Mouse (Mus musculus) CD4-positive, CD25-positive, alpha-beta regulatory T cell, adult 4 months (primary cell): ENCODE measurements around the gene Samm50. TPM values are rescaled to one million over a fixed set of nuclear protein-coding genes. Genes with fewer than 3 reads are reported as not detected.

Experiments used
- ATAC-seq: one replicate; pipeline ENCODE4 v1.8.0; 2017
- polyA plus RNA-seq, 2 experiments: library from polyadenylated mRNA; unstranded; fragments of 100-300 nt; shearing (Covaris generic); gene quantifications; one replicate each; pipeline ENCODE4 v1.2.1; 2017

Gene Samm50
- polyA plus RNA-seq, 2 experiments from 2014 or later = 44.3 to 56.1 TPM

DNA sequence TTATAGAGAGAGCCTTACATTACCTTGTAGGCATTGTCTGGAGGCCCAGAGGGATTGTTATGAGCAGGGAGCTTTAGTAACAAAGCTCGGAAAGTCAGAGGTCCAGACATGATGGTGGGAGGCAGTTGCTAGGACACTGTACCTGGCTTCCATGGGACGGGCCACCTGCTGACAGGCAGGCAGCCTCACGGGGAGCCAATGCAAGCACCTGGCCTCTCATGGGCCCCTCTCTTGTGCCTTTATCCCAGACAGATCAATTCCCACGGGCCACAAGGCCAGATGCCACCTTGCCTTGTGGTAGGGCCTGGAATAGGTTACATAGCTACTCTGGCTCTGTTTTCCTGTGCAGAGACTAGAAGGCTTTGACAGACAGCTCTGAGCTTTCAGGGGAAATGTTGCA is 19.5 kb downstream of the Samm50 start:
- no peak for ATAC-seq

DNA sequence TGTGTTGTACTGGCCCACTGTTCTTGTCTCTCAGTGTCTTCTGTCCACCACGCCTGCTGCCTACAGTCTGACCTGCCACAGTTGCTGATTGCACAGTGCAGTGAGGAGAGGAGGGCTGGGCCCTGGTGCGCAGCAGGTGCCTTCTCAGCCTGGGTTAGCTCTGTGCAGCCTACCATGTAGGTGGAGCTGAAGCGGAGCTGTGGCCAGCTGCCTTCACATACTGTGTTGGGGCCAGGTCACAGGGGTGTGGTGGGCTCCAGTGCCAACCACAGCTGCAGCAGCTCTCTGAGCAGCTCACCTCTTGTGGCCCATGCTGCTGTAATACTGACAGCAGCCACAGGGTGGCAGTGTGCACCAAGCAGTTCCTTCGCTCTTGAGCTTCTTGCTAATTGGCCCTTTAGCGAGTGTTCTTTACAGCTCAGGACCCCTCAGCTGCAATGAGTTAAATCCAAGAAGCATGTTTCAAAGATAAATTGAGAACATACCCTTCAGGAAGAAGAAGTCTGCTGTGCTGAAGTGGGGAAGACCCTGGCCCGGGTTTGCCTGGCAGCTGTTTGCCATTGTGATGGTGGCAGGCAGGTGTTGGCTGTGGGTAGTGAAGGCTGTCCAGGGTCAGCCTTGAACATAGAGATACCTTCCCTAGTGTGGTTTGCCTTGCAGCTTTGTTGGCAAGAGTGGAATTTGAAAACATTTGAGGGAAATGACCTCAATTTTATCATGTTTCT is 20.2 kb downstream of the Samm50 start:
- ATAC-seq = peak; percentile 65

DNA sequence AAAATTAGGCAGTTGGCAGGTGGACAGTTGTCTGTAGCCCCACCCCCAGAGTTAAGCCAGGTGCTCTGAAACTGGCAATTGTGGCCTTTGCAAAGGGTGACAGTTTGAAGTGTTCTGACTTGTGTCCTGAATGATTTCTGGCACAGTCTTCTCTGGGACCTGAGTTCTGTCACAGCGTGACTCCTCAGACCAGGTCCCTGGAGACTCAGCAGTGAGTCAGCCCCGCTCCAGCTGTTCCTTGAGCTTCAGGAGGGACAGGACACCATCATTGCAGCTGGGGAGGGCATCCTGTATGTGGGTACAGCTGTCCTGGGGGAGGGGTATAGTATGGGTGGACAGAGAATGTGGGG is 20.7 kb downstream of the Samm50 start:
- no peak for ATAC-seq

DNA sequence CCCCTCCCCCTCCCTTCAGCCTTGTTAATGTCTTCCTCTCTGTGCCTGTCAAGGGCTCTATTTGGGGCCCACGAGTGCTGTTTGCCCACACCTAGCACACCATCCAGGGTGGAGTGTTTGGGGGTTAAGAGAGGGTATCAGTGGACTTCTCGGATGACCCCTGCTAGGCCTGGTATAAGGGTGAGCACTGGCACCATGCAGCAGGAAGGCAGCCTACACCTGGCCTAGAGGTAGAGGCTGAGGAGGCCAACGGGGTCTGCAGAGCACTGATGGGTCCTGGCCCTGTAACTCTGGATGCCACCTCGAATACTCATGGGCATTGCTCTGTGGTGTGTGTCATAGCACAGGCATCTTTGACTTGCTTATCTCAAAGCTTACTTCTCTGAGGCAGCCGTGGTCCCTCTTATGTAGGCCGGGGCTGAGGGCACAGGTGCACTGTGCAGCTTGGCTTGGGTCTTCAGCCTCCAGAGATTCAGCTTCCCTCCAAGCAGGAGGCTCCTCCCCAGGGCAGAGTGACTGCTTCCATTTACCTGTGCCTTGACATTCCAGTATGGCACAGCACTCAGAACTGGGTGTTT is 21.2 kb downstream of the Samm50 start:
- ATAC-seq = no peak

DNA sequence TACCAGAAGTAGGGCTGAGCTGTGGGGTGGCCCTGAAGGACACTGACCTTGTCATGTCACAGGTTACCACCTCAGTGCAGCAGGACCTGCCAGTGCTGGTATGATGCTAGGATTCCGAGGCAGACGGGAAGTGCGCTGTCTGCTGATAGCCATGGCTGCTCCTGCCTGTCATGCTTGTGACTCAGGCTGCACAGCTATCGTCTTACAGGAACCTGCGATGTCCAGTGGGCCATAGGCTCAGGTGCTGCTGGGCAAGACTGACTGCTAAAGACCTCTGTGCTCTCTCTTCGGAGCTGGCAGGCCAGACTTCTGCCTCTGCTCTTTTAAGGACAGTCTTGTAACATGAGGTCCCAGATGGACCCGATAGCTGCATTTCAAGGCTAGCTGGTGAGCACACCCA is 22.4 kb downstream of the Samm50 start:
- ATAC-seq = no peak

DNA sequence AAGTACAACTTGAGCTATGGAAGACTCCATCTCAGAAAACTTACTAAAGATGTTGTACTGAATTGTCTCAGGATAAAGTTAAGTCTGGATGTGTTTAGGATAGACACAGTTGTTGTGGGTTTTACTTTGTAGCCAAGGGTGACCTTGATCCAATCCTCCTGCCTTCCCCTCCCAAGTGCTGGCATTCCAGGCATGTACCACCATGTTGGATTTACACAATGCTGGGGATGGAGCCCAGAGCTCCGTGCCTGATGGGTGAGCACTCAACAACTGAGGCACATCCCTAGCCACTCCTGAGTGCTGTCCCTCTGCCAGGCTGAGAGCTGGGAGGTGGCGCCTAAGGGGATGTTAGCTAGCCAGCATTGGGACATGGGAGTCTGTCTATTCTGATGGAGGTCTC is 23.2 kb downstream of the Samm50 start:
- no peak for ATAC-seq

DNA sequence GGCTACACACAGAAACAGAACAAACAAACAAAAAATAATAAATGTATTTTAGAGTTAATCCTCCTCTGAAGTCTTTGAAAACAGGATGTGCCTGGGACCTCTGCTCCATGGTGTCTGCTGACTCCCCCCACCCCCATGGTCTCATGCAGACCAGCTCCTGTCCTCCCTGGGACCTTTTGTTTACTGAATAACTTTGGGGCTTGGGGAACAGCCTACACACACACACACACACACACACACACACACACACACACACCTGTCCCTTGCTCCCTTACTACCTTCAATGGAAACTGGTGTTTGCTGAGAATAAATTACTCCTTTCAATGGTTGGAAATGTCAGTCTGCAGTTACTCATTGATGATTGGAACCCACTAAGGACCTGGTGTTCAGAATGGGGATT is 24.0 kb downstream of the Samm50 start:
- no peak for ATAC-seq

DNA sequence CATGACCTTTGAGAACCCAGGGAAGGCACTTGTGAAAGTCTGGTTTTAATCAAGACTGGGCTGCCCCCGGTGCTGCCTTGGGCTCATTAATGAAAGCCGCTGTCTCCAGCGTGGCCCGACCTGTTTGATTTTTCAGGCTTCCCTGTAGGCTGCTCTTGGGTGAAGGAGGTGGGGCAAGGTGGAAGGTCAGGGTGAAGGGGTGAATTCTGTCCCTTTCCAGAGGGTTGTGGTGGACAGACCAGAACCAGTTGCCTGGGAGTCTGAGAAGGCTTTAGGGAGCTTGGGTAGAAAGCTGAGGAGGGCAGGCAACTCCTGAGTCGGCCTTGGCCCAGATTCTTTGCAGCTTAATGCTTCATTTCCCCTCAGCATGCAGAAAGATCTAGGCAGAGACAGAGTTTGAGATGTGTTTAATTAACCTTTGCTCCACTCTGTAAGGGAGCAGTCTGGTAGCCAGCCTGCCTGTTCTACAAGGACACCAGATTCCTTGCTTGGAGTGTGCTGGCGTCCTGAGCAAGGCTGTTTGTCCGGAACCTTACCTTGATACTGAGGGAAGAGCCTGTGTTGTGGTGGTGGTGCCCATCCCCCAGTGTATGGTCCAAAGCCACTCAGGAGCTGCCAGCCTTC is 24.5 kb downstream of the Samm50 start:
- ATAC-seq = no peak

DNA sequence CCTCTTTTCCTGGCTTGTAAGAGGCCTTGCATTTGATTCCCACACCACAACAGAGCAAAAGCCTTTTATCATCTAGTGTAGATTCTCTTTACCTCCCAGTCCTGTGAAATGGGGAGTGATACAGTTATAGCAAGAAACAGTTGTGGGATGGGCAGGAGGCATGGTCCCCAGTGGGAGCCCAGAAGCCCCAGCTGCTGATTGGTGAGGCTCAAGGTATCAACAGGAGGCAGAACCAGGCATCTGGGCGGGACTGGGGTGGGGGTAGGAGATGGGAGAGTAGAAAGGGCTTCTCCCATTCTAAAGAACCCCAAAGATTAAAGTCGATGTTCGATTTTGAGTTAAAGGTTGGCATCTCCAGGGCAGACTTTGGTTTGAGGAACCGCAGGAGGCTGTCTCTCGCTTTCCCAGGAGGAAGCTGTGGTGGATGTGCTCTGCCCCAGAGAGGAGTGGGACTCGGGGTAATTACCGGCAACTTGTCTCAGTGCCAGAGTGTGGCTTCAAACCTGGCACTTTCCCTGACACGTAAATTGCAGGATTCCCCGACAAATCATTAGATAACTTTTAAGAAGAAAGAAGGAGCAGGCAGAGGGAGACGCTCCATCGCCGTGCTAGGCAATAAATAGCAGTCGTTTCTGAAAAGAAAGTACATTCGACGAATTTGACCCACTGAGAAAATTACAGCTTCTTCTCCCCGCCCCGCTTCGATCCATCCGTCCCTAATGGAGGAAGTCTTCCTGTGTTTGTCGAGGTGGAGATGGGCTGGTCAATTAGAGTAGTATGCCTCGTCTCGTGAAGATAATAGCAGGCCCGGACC is 26.1 kb downstream of the Samm50 start:
- ATAC-seq = no peak

DNA sequence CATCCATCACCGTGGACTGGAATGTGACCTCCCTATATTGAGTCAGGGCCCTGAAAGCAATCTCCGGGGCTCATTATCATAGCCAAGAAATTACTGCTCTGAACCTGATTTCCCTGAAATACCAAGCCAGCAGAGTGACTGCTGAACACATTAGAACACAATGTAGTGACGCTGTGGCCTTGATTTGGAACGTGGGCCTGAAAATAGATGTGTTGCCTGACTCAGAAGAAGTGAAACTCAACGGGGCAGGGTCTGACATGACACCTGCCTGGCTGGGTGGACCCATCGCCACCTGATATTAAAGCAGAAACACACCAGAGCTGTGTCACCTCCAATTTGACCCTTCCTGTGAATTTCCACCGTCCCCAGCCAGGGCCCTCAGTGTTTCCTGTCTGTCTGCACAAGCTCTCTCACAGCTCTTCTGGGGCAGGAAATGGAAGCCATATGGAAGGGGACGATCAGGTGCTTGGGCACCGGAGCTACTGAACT is 26.8 kb downstream of the Samm50 start:
- ATAC-seq = no peak

DNA sequence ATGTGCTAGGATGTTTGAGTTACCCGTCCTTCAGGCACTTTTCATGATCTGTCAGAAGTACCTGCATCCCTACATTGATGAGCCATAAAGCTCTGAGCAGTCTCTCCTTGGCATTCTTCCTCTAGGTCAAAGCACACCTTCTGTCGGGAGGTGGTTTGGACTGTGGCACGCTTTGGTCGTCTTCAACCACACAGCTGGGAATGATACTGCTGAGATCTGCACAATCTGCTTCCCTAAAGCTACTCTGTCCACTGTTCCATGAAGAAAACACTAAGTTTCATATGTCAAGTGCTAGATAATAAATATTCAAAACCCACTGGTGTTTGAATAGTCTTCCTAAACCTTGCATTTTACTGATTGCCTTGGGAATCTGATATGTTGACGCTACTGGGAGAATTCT is 29.5 kb downstream of the Samm50 start:
- ATAC-seq = no peak

DNA sequence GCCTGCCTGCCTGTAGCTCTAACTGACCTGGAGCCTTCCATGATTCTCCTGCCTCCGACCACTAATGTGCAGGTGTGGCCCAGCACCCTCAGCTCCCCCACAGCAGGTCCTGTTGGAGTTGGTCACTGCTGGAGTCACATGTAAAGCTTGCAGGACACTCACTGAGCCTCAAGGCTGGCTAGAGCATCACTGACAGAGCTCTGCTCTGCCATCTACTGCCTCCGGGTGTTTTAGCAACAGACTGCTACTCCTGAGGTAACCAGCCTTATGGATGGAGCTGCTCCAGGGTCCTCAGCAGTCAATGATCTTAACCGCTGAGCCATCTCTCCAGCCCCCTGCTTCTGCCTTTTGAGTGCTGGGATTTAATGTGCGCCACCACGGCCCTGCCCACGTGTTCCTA is 31.4 kb downstream of the Samm50 start:
- no peak for ATAC-seq

DNA sequence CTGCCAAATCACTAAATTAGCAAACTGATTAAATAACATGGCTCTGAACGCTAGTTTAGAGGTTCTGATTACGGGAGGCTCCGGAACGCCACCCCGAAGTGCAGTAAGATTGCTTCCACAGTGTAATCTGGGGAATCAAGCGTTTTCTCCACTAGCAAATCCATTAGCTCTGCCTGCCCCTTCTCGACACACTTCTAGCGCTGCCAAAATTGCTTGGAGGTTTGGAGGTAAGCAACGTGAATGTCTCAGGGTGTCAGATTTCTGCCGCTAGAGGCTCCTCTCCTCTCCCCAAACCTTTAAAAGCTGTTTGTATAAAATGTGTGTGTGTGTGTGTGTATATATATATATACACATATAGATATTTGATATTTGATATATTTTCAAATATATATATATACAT is 32.7 kb downstream of the Samm50 start:
- no peak for ATAC-seq

DNA sequence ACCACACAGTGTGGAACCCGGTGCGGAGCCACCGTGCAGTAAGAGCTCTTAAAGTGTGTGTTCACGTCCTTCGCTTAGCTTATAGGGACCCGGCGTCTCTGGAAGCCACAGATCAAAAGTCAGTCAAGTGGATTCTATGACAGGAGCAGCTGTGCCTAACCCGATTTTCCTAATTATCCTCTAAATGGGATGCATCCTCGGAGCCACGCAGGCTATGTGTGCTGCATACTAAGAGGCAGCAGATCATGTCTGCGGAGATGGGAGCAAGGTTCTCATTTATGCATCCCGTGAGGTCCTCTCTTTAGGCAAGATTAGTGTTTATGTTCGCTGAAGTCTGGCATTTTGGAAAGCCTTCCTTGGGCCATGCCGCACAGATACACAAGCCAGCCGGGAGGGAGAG is 34.9 kb downstream of the Samm50 start:
- no peak for ATAC-seq

DNA sequence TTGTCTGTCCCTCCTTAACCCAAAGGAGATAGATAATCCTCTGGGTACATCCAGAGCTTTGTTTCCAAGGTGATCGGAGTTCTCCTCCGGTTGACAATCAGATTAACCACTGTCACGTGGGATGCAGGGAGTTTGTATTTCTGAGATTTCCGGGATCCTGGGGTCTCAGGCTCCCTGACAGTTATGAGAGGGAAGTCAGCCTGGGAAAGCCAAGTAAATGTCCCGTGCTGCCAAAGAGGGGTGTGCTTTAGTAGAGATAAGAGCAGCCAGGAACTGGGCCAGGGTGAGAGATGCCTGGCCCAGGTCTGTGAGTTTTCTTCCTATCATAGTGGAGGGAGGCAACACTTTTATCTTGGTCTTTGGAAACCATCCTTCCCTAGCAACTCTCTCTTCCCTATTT is 38.6 kb downstream of the Samm50 start:
- ATAC-seq = no peak

DNA sequence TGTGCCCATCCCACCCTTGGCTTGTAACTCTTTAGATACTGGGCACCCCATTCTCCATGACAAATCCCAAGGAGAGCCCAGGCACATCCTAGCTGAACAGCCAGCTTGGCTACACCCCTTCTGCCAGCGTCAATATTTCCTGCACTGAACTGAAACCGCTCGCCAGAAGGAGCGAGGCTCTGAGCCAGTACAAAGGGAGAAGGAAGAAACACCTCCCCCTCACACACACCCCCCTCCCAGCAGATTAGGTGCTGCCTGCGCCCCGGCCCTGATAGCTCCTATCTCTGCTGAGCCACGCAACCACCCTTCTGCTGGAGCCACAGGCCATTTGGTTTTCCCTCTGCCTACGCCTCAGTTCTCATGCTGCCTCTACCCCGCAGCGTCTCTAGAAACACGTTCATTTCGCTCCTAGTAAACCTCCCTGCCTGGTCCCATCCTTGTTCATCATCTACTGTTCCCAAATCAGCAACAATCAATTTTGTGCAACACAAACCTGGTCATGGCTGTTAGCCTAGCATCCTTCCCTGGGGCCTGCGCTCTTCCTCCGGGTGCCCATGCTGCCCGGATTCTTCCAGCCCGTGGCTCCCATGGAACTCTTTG is 39.2 kb downstream of the Samm50 start:
- ATAC-seq = no peak

DNA sequence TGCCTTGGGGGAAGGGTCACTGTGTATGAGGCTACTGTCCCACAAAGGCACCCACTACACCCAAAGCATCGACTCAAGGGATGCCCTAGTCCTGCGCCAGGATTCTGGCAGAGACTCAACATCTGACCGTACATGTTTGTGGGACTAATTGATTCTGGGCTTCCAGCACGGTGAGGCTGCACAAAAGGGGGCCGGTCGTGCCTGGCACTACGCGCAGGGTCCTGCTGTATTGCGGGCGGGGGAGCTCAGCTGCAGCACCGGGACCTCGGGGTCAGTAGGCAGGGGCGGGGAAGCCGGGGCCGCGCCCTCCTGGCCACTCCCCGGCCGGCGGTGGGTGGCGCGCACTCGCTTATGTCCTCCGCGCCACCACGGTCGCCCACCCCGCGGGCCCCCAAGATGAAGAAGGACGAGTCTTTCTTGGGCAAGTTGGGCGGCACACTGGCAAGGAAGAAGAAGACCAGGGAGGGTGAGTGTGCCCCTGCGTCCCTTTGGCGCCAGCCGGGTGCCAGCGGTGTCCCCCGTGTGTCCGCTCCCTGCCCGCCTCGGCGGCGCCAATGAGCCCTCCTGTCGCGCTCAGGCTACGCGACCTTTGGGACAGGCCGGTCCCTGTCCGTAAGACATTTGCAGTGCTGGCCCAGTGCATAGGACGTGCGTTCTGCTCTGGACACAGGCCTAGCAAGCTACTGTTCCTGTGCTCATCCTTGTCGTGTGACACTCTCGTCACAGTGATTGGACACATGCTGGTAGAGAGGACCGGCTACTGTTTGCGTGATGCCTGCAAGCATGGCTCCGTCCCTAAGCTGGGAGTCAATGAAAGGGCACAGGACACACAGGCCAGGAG is 39.9 kb downstream of the Samm50 start, which contains the start of gene Parvb:
Gene Parvb, plus strand, starts transcription at position 323 of the 841 bp plus-strand sequence.
- no peak for ATAC-seq

DNA sequence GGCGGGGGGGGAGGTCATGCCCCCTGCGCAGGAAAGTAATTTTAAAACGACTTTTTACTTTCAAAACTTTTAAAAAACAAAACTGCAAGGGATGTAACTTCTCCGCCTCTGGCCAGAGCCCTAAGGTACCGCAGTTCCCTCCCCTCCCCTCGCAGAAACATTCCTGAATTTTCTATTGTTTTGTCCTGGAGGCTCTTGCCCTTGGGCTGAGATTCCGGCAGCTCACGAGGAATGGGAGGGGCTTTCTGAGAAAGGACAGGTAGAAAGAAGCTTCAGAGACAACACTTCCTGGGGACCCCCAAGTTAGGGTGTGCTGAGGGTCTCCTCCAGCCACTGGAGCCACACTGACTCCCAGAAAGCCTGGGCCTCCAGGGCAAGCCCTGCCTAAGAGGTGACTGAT is 40.6 kb downstream of the Samm50 start:
- ATAC-seq = no peak

DNA sequence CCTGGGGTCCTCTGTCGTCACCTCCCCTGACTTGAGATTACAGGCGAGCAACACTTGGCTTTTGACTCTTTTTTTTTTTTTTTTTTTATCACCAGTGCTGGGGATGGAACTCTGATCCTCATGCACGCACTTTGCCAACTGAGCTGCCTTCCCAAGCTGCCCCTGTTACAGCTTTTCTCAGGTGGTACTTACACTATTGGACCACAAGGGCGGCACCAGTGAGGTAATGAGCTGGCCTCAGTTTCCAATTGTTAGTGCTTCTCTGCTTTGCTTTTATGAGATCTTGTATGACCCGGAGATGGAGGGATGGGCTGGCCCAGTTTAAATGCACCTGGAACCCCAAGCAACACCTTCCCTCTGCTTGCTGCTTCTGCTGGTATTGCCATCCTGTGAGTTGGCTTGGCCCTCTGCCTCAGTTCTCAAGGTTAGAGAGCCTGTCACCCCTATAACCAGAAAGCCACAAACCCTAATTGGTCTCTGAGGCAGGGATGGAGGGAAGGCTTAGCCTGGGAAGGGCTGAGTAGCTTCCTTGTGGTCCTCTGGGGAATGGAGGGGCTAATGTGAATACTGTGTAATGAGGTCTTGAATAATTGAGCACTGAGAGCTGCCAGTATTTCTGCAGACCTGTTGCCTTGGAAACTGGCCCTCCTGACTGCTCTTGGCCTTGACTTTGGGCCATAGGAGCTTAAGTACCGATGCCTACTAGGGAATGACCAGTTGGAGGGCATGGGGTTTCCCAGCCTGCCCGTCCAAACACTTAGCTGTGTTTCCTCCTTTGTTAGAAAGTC is 42.9 kb downstream of the Samm50 start:
- ATAC-seq = no peak

DNA sequence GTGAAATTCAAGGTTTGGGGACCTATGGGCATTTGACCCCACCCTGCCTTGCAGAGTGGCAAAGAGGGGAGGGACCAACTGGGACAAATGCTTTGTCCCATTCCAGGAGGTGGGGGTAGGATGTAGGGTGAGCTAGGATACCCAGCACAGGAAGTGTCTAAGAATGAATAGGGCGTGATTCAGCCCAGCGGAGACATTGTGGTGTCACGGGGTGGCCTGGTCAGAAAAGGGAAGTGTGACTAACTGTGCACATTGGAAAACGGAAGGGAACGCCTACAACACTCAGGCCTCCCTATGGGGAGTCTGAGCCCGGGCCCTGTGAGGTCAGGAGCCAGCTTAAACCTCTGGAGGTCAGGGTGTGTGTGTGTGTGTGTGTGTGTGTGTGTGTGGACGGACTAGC is 43.6 kb downstream of the Samm50 start:
- no peak for ATAC-seq

DNA sequence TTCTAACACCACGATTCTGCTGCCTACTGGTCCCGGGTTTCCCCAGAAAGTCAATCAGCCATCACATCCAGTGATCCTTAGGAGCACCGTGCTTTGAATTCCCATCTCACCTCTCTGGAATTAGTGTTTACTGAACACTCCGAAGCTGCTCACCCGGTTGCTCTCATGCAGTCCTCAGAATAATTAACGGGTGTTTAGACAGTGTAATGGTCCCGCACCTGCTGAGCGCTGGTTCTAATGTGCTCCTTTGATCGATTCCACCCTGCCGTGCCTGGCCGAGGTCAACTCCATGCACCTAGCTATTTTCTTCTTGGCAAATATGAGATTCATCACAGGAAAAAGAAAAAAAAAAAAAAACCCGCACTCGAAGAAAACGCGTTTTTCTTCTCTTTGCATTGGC is 46.5 kb downstream of the Samm50 start:
- no peak for ATAC-seq
